Mouse (Mus musculus): ENCODE results near the gene Ctsf.

Gene Ctsf

GRCm38 (mm10) chr19:4854552-4855469 is at the start of gene Ctsf:
Gene Ctsf (plus strand): TSS chr19:4855130.
- peak; percentile 90 for DNase-seq

- DNase-seq: no peak
Measured at GRCm38 (mm10) chr19:4810309-4810708, 44.6 kb upstream of the Ctsf start.

GRCm38 (mm10) chr19:4810746-4811062 is 44.2 kb upstream of the Ctsf start:
- DNase-seq: no peak

GRCm38 (mm10) chr19:4811063-4811908 is 43.6 kb upstream of the Ctsf start, which contains the start of the genes Gm21992 and Rbm14:
Gene Gm21992 (minus strand): TSS chr19:4811612.
Gene Rbm14 (minus strand): TSS chr19:4811634.
- DNase-seq: peak; percentile 99

GRCm38 (mm10) chr19:4811909-4812242 is 43.1 kb upstream of the Ctsf start:
- DNase-seq: no peak

- peak; percentile 21 for DNase-seq
Measured at GRCm38 (mm10) chr19:4812334-4812949, 42.5 kb upstream of the Ctsf start.

GRCm38 (mm10) chr19:4813015-4813414 is 41.9 kb upstream of the Ctsf start:
- DNase-seq: peak; percentile 41

GRCm38 (mm10) chr19:4817182-4817835 is 37.6 kb upstream of the Ctsf start:
- DNase-seq: no peak

GRCm38 (mm10) chr19:4820678-4821303 is 34.1 kb upstream of the Ctsf start:
- DNase-seq: peak; percentile 83

- DNase-seq: peak; percentile 36
Measured at GRCm38 (mm10) chr19:4828444-4829114, 26.4 kb upstream of the Ctsf start.

- no peak for DNase-seq
Measured at GRCm38 (mm10) chr19:4829156-4829555, 25.8 kb upstream of the Ctsf start.

- no peak for DNase-seq
Measured at GRCm38 (mm10) chr19:4833977-4834376, 21.0 kb upstream of the Ctsf start.

- no peak for DNase-seq
Measured at GRCm38 (mm10) chr19:4836096-4836495, 18.8 kb upstream of the Ctsf start.

- DNase-seq: no peak
Measured at GRCm38 (mm10) chr19:4837049-4837448, 17.9 kb upstream of the Ctsf start.

- no peak for DNase-seq
Measured at GRCm38 (mm10) chr19:4838526-4839140, 16.3 kb upstream of the Ctsf start.

- DNase-seq: peak; percentile 98
Measured at GRCm38 (mm10) chr19:4839149-4839548, 15.8 kb upstream of the Ctsf start, which contains the start of the genes Ccs and Ccdc87. Gene Ccs (minus strand): TSS chr19:4839332. Gene Ccdc87 (plus strand): TSS chr19:4839366.

GRCm38 (mm10) chr19:4840848-4841247 is 14.1 kb upstream of the Ctsf start:
- DNase-seq: no peak

GRCm38 (mm10) chr19:4842611-4843010 is 12.3 kb upstream of the Ctsf start:
- DNase-seq: no peak

- no peak for DNase-seq
Measured at GRCm38 (mm10) chr19:4845846-4846245, 9.1 kb upstream of the Ctsf start.

GRCm38 (mm10) chr19:4847490-4847889 is 7.4 kb upstream of the Ctsf start:
- peak; percentile 45 for DNase-seq

- DNase-seq: no peak
Measured at GRCm38 (mm10) chr19:4849800-4850199, 5.1 kb upstream of the Ctsf start.

All from lung, postnatal 10 days (tissue).